Mouse (Mus musculus) left cerebral cortex, postnatal 36 days (tissue): Measurements from ENCODE around the gene Abcg1. TPM values are rescaled to one million over a fixed set of nuclear protein-coding genes. Genes with fewer than 3 reads are reported as not detected.

Source experiments
- DNase-seq, 2 experiments: peaks; one replicate each; pipeline ENCODE4 v3.0.0; 2021 to 2022; ENCODE audit warnings: low spot score in 2 of 2, mixed read lengths in 1 of 2
- intact Hi-C: fragments of 180-260 bp; cut with DNase I; formaldehyde crosslinking; loops from one replicate; pipeline ENCODE4 v1.15.1; 2025
- total RNA-seq, 2 experiments: library from RNA; stranded (reverse); gene quantifications; 2 replicates each; pipeline ENCODE4 v1.2.3; 2021

The Abcg1 gene
- total RNA-seq, 2 experiments from 2014 or later: 65.5 to 77.2 TPM

- no peak for DNase-seq
- intact Hi-C loops: no loop called here
These were observed 100.4 kb downstream of the Abcg1 start for GRCm38 (mm10) chr17:31157921-31158320.

GRCm38 (mm10) chr17:31160291-31160690, 102.8 kb downstream of the Abcg1 start:
- intact Hi-C loops: no loop called here
- no peak for DNase-seq

DNA sequence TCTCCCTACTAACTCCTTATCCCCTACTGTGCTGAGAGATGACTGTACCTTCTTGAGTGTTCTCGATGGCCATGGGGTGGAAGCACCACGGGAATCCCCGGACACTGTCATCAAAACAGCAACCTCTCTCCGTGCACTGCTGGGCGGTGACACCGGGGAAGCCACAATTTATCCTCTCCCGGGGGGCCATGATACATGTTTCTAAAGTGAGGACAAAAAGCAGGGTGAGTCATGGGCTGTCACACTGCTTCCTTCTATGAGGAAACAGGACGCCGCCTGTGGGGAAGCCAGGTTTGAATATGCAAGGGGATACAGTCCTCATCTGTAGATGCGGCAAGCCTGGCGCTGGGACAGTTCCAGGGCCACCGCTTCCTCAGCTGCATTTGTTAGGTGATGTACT, 105.1 kb downstream of the Abcg1 start:
- intact Hi-C loops: no loop called here
- no peak for DNase-seq

DNA sequence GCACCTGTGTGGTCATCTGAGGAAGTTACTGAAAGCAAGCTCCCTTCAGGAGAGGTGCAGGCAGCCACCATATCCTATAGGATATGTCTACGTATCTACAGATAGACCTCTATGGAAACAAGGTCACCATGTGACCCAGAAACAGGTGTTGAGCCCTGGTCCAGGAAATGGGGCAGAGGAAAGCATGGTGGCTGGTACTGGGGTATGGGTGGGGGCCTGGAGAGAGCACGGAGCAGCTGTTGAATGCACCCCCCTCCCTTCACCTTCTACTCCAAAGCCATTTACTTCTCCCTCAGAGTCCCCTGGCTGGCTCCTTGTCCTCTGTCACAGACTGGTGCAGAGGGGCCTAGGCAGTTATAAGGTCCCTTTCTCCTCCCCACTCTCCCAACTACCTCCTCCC, 106.3 kb downstream of the Abcg1 start:
- intact Hi-C loops: no loop called here
- no peak for DNase-seq

DNA sequence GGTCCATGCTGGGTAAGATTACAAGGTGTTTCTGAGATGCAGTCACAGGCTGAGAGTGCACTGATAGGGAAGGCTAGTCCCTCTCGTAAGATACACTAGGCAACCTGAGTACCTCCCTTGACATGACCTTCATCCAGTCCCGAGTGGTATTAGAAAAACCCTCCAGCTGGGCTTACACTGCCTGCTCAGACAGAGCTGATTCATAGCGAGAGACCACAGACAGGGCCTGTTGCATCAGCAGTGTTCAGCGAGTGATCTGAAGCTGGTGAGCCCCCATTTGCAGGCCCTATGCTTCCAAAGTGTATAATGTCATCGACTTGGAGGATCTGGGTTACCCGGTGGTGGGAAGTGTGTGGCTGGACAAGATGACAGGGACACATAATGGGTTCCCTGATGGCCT, 107.7 kb downstream of the Abcg1 start, which contains the start of gene Tff1:
Tff1 (minus strand) TSS at position 151 of the 400 bp plus-strand sequence.
- DNase-seq: no peak
- intact Hi-C loops: no loop called here

Other genes starting within 250 kb of the Abcg1 start
- gene Glp1r, start 155.9 kb upstream of the Abcg1 start, total RNA-seq: 1 to 10 TPM in 1 of 2 experiments, under 1 TPM in 1; 0.42 to 1.1 TPM
- gene Umodl1, start 103.0 kb upstream of the Abcg1 start, total RNA-seq: under 1 TPM; 0.17 to 0.34 TPM
- gene Tff3, start 72.0 kb downstream of the Abcg1 start, total RNA-seq: not detected
- gene Tff2, start 86.6 kb downstream of the Abcg1 start, total RNA-seq: not detected
- gene Tff1, start 107.6 kb downstream of the Abcg1 start, total RNA-seq: not detected
- not detected for gene Tmprss3, start 141.3 kb downstream of the Abcg1 start, total RNA-seq
- gene Ubash3a, start 150.2 kb downstream of the Abcg1 start, total RNA-seq: not detected
- 10 to 100 TPM; 14.0 to 15.1 TPM for gene Rsph1, start 219.7 kb downstream of the Abcg1 start, total RNA-seq
- 1 to 10 TPM; 8.2 to 9.9 TPM for gene Slc37a1, start 229.1 kb downstream of the Abcg1 start, total RNA-seq